Mouse (Mus musculus) thymus, adult 2 months (tissue): ENCODE data around the gene Cped1.

ENCODE experiments used
- CTCF ChIP-seq: fragments of 200-500 bp; IDR thresholded peaks from 2 replicates; pipeline ENCODE4 v1.5.1; 2012; ENCODE audit warnings: mild to moderate bottlenecking, control low read depth, low read length, moderate library complexity, borderline replicate concordance; ENCODE audit not compliant: control insufficient read depth, poor library complexity, insufficient read depth; ENCODE audit errors: extremely low read depth
- POLR2A ChIP-seq: fragments of 200-500 bp; IDR thresholded peaks from 2 replicates; pipeline ENCODE4 v1.6.1; 2012; ENCODE audit warnings: mild to moderate bottlenecking, low read length, control low read depth, moderate library complexity; ENCODE audit not compliant: control insufficient read depth, poor library complexity, insufficient read depth; ENCODE audit errors: extremely low read depth

DNA sequence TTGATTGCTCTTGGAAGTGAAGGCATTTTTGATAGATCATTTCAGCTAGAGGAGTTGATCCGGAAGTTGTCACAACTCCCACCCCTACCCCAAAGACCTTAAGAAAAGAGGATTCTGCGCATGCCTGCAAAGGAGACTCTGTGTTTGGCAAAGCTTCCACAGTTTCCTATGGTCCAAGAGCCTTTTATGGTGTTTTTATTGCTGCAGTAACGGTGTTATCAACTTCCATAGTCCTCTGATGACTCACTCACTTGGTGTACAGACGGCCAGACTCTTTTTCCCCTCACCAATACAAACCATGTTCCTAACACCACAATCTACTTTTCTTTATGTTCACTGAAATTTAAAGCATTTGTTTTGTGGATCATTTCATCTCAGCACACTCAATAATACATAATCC lies 273.1 kb downstream of the Cped1 start:
- TF ChIP-seq POLR2A (no peak), CTCF (no peak)
